Mouse (Mus musculus): ENCODE data around the gene Sub1. TPM values are rescaled to one million over a fixed set of nuclear protein-coding genes. Genes with fewer than 3 reads are reported as not detected.

The Sub1 gene
- polyA plus RNA-seq, 1 experiment: 219 TPM

DNA sequence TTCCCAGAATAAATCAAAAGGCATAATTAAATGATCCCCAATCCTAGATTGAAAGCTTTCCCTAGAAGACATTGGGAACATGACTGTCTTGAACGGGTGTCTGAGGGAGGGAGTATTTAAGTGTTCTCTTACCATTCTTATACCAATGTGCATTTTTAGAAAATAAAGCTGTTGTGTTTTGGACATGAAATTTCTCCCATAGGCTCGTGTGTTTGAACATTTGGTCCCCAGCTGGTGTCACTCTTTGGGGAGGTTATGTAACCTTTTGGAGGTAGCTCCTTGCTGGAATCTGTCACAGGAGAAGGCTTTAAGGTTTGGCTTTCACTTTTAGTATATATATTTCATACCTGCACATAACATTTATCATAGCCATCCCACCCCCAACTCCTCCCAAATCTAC lies 18.6 kb downstream of the Sub1 start:
- Histone ChIP-seq H3K27ac (ENCODE audit: insufficient read depth, low read length) (no peak overlapping the region; the same call in 1 of the 2 replicates), H3K4me1 (ENCODE audit: control insufficient read depth, insufficient read depth, low read length) (peaks cover 9% of the 10 kb centered on the region), H3K4me3 (ENCODE audit: insufficient read depth, low read length) (no peak overlapping the region)
- TF ChIP-seq POLR2A (IDR thresholded peaks at IDR 0.05; ENCODE audit: extremely low read depth, insufficient read depth, low read length) (no peak), CTCF (IDR thresholded peaks at IDR 0.05; ENCODE audit: extremely low read depth, insufficient read depth, low read length) (no peak)

DNA sequence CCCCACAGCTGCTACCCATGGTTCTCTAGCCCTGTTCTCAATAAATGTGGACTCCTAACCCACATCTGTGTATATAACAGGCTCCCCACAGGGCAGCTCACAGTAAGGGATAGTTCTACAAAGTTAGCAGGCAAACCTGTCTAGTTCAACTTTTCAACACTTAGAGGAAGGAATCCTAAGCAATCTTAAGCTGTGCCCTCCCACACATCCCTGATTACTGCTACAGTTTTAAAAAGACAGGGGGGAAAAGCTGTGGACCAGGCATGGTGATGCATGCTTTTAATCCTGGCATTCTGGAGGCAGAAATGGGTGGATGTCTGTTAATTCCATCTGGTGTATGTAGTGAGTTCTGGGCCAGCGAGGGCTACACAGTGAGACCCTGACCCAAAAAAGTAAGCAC lies 19.7 kb downstream of the Sub1 start:
- no peak overlapping the region for H3K4me3 ChIP-seq (ENCODE audit: insufficient read depth, low read length)
- peak overlapping the region; percentile 42; the same call in 1 of the 2 replicates for H3K27ac ChIP-seq (ENCODE audit: insufficient read depth, low read length)
- peaks cover 8% of the 10 kb centered on the region for H3K4me1 ChIP-seq (ENCODE audit: control insufficient read depth, insufficient read depth, low read length)

DNA sequence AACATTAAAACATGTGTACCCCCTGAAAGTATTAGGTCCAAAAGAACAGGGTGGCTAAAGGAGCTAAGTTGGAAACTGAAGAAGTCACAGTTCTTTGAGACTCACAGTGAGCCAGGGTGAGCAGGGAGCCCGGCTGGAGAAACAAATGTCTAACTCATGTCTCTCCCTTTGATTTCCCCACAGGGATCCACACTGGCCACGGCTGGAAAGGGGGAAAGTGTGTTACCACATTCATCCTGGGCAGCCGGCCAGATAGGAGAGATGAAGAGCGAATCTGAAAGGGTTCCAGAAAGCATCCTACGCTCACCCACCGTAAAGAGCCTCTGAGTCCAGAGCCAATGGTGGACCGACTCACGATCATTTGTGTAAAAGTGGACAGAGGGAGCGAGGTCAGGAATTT lies 20.9 kb downstream of the Sub1 start:
- no peak overlapping the region for H3K4me3 ChIP-seq (ENCODE audit: insufficient read depth, low read length)
- TF ChIP-seq POLR2A (IDR thresholded peaks at IDR 0.05; ENCODE audit: extremely low read depth, insufficient read depth, low read length) (no peak), CTCF (IDR thresholded peaks at IDR 0.05; ENCODE audit: extremely low read depth, insufficient read depth, low read length) (no peak)
- peaks cover 5% of the 10 kb centered on the region for H3K4me1 ChIP-seq (ENCODE audit: control insufficient read depth, insufficient read depth, low read length)
- H3K27ac ChIP-seq (ENCODE audit: insufficient read depth, low read length): no peak overlapping the region

More for the DNA sequence above, 19.7 kb downstream of the Sub1 start:
- TF ChIP-seq POLR2A (IDR thresholded peaks at IDR 0.05; ENCODE audit: extremely low read depth, insufficient read depth, low read length) (no peak), CTCF (IDR thresholded peaks at IDR 0.05; ENCODE audit: extremely low read depth, insufficient read depth, low read length) (no peak)

- no peak overlapping the region for H3K4me3 ChIP-seq (ENCODE audit: insufficient read depth, low read length)
- no peak overlapping the region for H3K27ac ChIP-seq (ENCODE audit: insufficient read depth, low read length)
- H3K4me1 ChIP-seq (ENCODE audit: control insufficient read depth, insufficient read depth, low read length): no peaks in the 10 kb centered on the region; the same call in 1 of the 2 replicates
- no peak for TF ChIP-seq POLR2A (IDR thresholded peaks at IDR 0.05; ENCODE audit: extremely low read depth, insufficient read depth, low read length)
- peak; percentile 100 for TF ChIP-seq CTCF (IDR thresholded peaks at IDR 0.05; ENCODE audit: extremely low read depth, insufficient read depth, low read length)
Observed at GRCm38 (mm10) chr15:11971854-11972420, 24.8 kb downstream of the Sub1 start.

DNA sequence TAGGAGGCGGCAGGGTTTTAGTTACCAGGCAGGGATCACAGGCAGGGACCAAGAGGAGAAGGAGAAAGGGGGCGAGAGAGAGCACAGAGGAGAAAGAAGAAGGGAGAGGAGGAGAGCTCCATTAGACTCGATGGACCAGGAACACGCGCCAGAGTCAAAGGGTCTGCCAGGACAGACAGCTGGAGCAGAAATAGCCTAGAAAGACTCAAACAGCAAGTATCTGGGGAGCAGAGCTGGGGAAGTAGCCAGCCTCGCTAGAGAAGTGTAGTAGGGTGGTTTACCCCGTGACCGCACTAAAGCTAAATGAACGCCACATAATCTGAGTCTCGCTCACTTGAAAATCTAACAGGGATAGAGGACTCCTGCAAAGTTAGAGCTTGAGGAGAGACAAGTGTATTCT lies 26.2 kb downstream of the Sub1 start:
- Histone ChIP-seq H3K27ac (ENCODE audit: insufficient read depth, low read length) (no peak overlapping the region), H3K4me3 (ENCODE audit: insufficient read depth, low read length) (no peak overlapping the region), H3K4me1 (ENCODE audit: control insufficient read depth, insufficient read depth, low read length) (no peaks in the 10 kb centered on the region; the same call in 1 of the 2 replicates)
- TF ChIP-seq POLR2A (IDR thresholded peaks at IDR 0.05; ENCODE audit: extremely low read depth, insufficient read depth, low read length): no peak
- no peak for TF ChIP-seq CTCF (IDR thresholded peaks at IDR 0.05; ENCODE audit: extremely low read depth, insufficient read depth, low read length)

DNA sequence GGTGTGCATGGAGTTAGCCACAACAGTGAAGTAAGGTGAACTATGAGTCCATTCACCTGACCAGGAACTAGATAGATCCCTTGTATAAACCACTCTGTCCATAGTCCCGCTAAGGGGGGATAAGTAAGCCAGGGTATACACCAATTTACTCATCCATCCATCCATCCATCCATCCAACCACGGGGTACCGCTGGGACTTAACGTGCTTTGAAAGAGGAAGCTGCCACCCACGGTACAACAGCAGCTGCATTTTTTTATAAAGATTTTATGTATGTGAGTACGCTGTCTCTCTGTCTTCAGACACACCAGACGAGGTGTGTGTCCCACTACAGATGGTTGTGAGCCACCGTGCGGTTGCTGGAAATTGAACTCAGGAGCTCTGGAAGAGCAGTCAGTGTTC lies 27.9 kb downstream of the Sub1 start:
- Histone ChIP-seq H3K27ac (ENCODE audit: insufficient read depth, low read length) (no peak overlapping the region), H3K4me1 (ENCODE audit: control insufficient read depth, insufficient read depth, low read length) (no peaks in the 10 kb centered on the region), H3K4me3 (ENCODE audit: insufficient read depth, low read length) (no peak overlapping the region)
- no peak for TF ChIP-seq POLR2A (IDR thresholded peaks at IDR 0.05; ENCODE audit: extremely low read depth, insufficient read depth, low read length)
- no peak for TF ChIP-seq CTCF (IDR thresholded peaks at IDR 0.05; ENCODE audit: extremely low read depth, insufficient read depth, low read length)

DNA sequence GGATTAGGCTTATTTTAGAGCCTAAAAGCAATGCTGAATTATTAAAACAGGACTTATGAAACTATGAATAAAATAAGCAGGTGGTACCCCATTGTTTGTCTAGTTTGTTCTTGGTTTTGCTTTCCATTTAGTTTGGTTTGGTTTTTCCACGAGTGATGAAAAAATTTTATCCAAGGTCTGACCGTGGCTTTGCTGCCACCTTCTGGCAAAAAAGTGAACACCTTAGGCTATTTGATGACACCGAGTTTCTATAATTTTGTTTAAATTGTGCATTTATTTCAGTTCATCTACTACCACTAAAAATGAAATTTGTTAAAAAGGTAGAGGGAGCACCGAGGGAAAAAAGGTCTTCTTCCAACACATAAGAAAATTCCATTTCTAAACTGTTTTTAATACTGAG lies 30.4 kb downstream of the Sub1 start:
- Histone ChIP-seq H3K4me1 (ENCODE audit: control insufficient read depth, insufficient read depth, low read length) (no peaks in the 10 kb centered on the region), H3K27ac (ENCODE audit: insufficient read depth, low read length) (no peak overlapping the region), H3K4me3 (ENCODE audit: insufficient read depth, low read length) (no peak overlapping the region)
- peak; percentile 54; the same call in 1 of the 2 replicates for TF ChIP-seq CTCF (IDR thresholded peaks at IDR 0.05; ENCODE audit: extremely low read depth, insufficient read depth, low read length)
- TF ChIP-seq POLR2A (IDR thresholded peaks at IDR 0.05; ENCODE audit: extremely low read depth, insufficient read depth, low read length): no peak

DNA sequence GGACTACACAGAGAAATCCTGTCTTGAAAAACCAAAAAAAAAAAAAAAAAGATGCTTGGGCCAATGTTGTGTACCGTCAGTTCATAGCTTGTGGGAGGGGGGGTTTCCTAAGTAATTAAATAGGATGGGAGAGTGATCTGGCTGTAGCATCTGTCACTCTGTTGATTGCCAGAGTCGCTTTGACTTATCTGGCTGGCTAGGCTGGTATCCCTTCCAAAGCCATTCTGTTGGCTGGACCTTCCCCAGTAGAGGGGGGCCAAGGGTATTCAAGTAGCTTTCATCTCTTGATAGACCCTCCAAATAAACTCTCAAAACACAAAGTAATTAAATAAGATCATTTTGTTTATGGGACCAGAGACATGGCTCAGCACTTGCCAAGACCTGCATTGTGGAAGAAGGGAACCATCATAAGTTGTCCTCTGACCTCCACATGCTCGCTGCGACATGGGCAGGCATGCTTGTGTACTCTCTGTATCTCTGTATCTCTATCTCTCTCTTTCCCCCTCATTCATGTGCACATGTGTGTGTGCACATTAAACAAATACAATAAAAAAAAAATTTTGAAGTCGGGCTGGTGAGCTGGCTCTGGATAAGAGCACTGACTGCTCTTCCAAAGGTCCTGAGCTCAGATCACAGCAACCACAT lies 31.5 kb downstream of the Sub1 start:
- Histone ChIP-seq H3K4me1 (ENCODE audit: control insufficient read depth, insufficient read depth, low read length) (no peaks in the 10 kb centered on the region), H3K27ac (ENCODE audit: insufficient read depth, low read length) (no peak overlapping the region), H3K4me3 (ENCODE audit: insufficient read depth, low read length) (no peak overlapping the region)
- no peak for TF ChIP-seq CTCF (IDR thresholded peaks at IDR 0.05; ENCODE audit: extremely low read depth, insufficient read depth, low read length)

- no peak overlapping the region for H3K4me3 ChIP-seq (ENCODE audit: insufficient read depth, low read length)
- TF ChIP-seq CTCF (IDR thresholded peaks at IDR 0.05; ENCODE audit: extremely low read depth, insufficient read depth, low read length): no peak
- no peak for TF ChIP-seq POLR2A (IDR thresholded peaks at IDR 0.05; ENCODE audit: extremely low read depth, insufficient read depth, low read length)
- no peak overlapping the region for H3K27ac ChIP-seq (ENCODE audit: insufficient read depth, low read length)
- H3K4me1 ChIP-seq (ENCODE audit: control insufficient read depth, insufficient read depth, low read length): no peaks in the 10 kb centered on the region
Observed at GRCm38 (mm10) chr15:11963791-11964525, 32.8 kb downstream of the Sub1 start.

- Histone ChIP-seq H3K4me1 (ENCODE audit: control insufficient read depth, insufficient read depth, low read length) (no peaks in the 10 kb centered on the region), H3K4me3 (ENCODE audit: insufficient read depth, low read length) (no peak overlapping the region), H3K27ac (ENCODE audit: insufficient read depth, low read length) (no peak overlapping the region)
- TF ChIP-seq CTCF (IDR thresholded peaks at IDR 0.05; ENCODE audit: extremely low read depth, insufficient read depth, low read length) (no peak), POLR2A (IDR thresholded peaks at IDR 0.05; ENCODE audit: extremely low read depth, insufficient read depth, low read length) (no peak)
Observed at GRCm38 (mm10) chr15:11959716-11960115, 37.1 kb downstream of the Sub1 start.
